Mouse (Mus musculus) kidney, embryonic 15.5 days (tissue): ENCODE data around the gene Nwd2. TPM values are rescaled to one million over a fixed set of nuclear protein-coding genes. Genes with fewer than 3 reads are reported as not detected.

Experiments
- ATAC-seq: fragments of 200-750 bp; cut with Nextera tagmentation; replicated peaks from 2 replicates; pipeline ENCODE4 v1.8.0; 2017; ENCODE audit warnings: moderate TSS enrichment; ENCODE audit not compliant: low FRiP score
- H3K27ac ChIP-seq: fragments of 300-500 bp; sonication (generic); 2 replicates; pipeline ENCODE4 v1.5.1; 2015; ENCODE audit warnings: mild to moderate bottlenecking, inconsistent platforms
- H3K27me3 ChIP-seq: fragments of 300-500 bp; sonication (generic); 2 replicates; pipeline ENCODE4 v1.6.1; 2015; ENCODE audit warnings: inconsistent platforms
- H3K36me3 ChIP-seq: fragments of 300-500 bp; sonication (generic); 2 replicates; pipeline ENCODE4 v1.6.1; 2015; ENCODE audit warnings: inconsistent platforms
- H3K4me1 ChIP-seq: fragments of 300-500 bp; sonication (generic); 2 replicates; pipeline ENCODE4 v1.6.1; 2015; ENCODE audit warnings: inconsistent platforms
- H3K4me2 ChIP-seq: fragments of 300-500 bp; sonication (generic); 2 replicates; pipeline ENCODE4 v1.6.1; 2015; ENCODE audit warnings: moderate library complexity, mild to moderate bottlenecking, inconsistent platforms
- H3K4me3 ChIP-seq: fragments of 300-500 bp; sonication (generic); replicated peaks from 2 replicates; pipeline ENCODE4 v1.5.1; 2015; ENCODE audit warnings: mild to moderate bottlenecking, inconsistent platforms
- H3K9ac ChIP-seq: fragments of 300-500 bp; sonication (generic); 2 replicates; pipeline ENCODE4 v1.6.1; 2015; ENCODE audit warnings: mild to moderate bottlenecking, inconsistent platforms
- H3K9me3 ChIP-seq: fragments of 300-500 bp; sonication (generic); replicated peaks from 2 replicates; pipeline ENCODE4 v1.6.1; 2016; ENCODE audit warnings: inconsistent platforms
- WGBS: fragments of 180-500 bp; shearing (Covaris S2); methylation state at CpG from one replicate; pipeline ENCODE4 v1.1.7; 2015; ENCODE audit warnings: mixed read lengths; 5-methylcytosine and 5-hydroxymethylcytosine counted together
- polyA plus RNA-seq: library from polyadenylated mRNA; unstranded; fragments of >200 nt; fragmentation: Nextera tagmentation; extraction: Ambion mirVana; gene quantifications from 2 replicates; pipeline ENCODE4 v1.2.1, GENCODE M21; 2015

The Nwd2 gene
- polyA plus RNA-seq, 1 experiment from 2014 or later: 0.23 TPM

- H3K4me2 ChIP-seq: no peak overlapping the region
- WGBS: 45% methylated on average over 6 of the region's 6 CpGs
- ATAC-seq: no peak
- H3K36me3 ChIP-seq: no peaks in the 10 kb centered on the region
- no peak overlapping the region for H3K4me3 ChIP-seq
- H3K27me3 ChIP-seq: no peaks in the 10 kb centered on the region
- H3K4me1 ChIP-seq: no peaks in the 10 kb centered on the region
- H3K9me3 ChIP-seq: no peaks in the 10 kb centered on the region
- H3K27ac ChIP-seq: no peak overlapping the region
- H3K9ac ChIP-seq: no peak overlapping the region
Measured at GRCm38 (mm10) chr5:63766715-63767114, 117.8 kb downstream of the Nwd2 start.

GRCm38 (mm10) chr5:63767464-63767863, 118.6 kb downstream of the Nwd2 start:
- no peak for ATAC-seq
- Histone ChIP-seq H3K9me3 (no peaks in the 10 kb centered on the region), H3K27ac (no peak overlapping the region), H3K4me2 (no peak overlapping the region), H3K4me3 (no peak overlapping the region), H3K27me3 (no peaks in the 10 kb centered on the region), H3K9ac (no peak overlapping the region), H3K36me3 (no peaks in the 10 kb centered on the region), H3K4me1 (no peaks in the 10 kb centered on the region)
- 73% methylated on average over 8 of the region's 8 CpGs for WGBS

- Histone ChIP-seq H3K9me3 (no peaks in the 10 kb centered on the region), H3K4me2 (no peak overlapping the region), H3K36me3 (no peaks in the 10 kb centered on the region), H3K9ac (no peak overlapping the region), H3K4me1 (no peaks in the 10 kb centered on the region), H3K4me3 (no peak overlapping the region), H3K27me3 (no peaks in the 10 kb centered on the region), H3K27ac (no peak overlapping the region)
- WGBS: 68% methylated on average over 4 of the region's 4 CpGs
- ATAC-seq: no peak
Measured at GRCm38 (mm10) chr5:63768220-63768619, 119.3 kb downstream of the Nwd2 start.

- H3K9ac ChIP-seq: no peak overlapping the region
- no peaks in the 10 kb centered on the region for H3K4me1 ChIP-seq
- H3K4me3 ChIP-seq: no peak overlapping the region
- WGBS: 84% methylated on average over 2 of the region's 2 CpGs
- no peak overlapping the region for H3K27ac ChIP-seq
- ATAC-seq: no peak
- no peaks in the 10 kb centered on the region for H3K36me3 ChIP-seq
- no peaks in the 10 kb centered on the region for H3K27me3 ChIP-seq
- H3K9me3 ChIP-seq: no peaks in the 10 kb centered on the region
- H3K4me2 ChIP-seq: no peak overlapping the region
Measured at GRCm38 (mm10) chr5:63772971-63773370, 124.1 kb downstream of the Nwd2 start.

- Histone ChIP-seq H3K27ac (no peak overlapping the region), H3K9ac (no peak overlapping the region), H3K4me3 (no peak overlapping the region), H3K9me3 (no peaks in the 10 kb centered on the region), H3K27me3 (no peaks in the 10 kb centered on the region), H3K4me1 (no peaks in the 10 kb centered on the region), H3K36me3 (no peaks in the 10 kb centered on the region), H3K4me2 (no peak overlapping the region)
- 48% methylated on average over 1 of the region's 1 CpGs for WGBS
- no peak for ATAC-seq
Measured at GRCm38 (mm10) chr5:63773603-63774002, 124.7 kb downstream of the Nwd2 start.

- Histone ChIP-seq H3K9me3 (no peaks in the 10 kb centered on the region), H3K4me2 (no peak overlapping the region), H3K27me3 (no peaks in the 10 kb centered on the region), H3K36me3 (no peaks in the 10 kb centered on the region), H3K27ac (no peak overlapping the region), H3K4me1 (no peaks in the 10 kb centered on the region), H3K4me3 (no peak overlapping the region), H3K9ac (no peak overlapping the region)
- ATAC-seq: no peak
- whole genome bisulfite sequencing: 88% methylated on average over 10 of the region's 10 CpGs
Measured at GRCm38 (mm10) chr5:63788156-63788826, 139.4 kb downstream of the Nwd2 start.

- Histone ChIP-seq H3K27me3 (no peaks in the 10 kb centered on the region), H3K9ac (peak within 1 kb of the TSS; percentile 55), H3K36me3 (no peaks in the 10 kb centered on the region), H3K4me3 (peak within 1 kb of the TSS; percentile 58), H3K27ac (peak within 1 kb of the TSS; percentile 76), H3K4me2 (peak within 1 kb of the TSS; percentile 94), H3K4me1 (0 out of 2 replicates have a peak, but pooled peaks cover 6% of the 10 kb centered on the region), H3K9me3 (no peaks in the 10 kb centered on the region)
- peak; percentile 92 for ATAC-seq
- 3% methylated on average over 42 of the region's 42 CpGs for WGBS
Measured at GRCm38 (mm10) chr5:63811819-63812508, 163.1 kb downstream of the Nwd2 start, which contains the start of gene 0610040J01Rik. 0610040J01Rik (plus strand) TSS chr5:63812363.

GRCm38 (mm10) chr5:63812509-63812865, 163.6 kb downstream of the Nwd2 start:
- peak overlapping the region; percentile 76 for H3K27ac ChIP-seq
- WGBS: under 1% methylated on average over 21 of the region's 26 CpGs
- H3K4me3 ChIP-seq: peak overlapping the region; percentile 58

GRCm38 (mm10) chr5:63816643-63817042, 167.7 kb downstream of the Nwd2 start:
- H3K4me3 ChIP-seq: no peak overlapping the region
- peaks cover 32% of the 10 kb centered on the region for H3K4me1 ChIP-seq
- WGBS: 69% methylated on average over 7 of the region's 7 CpGs
- no peak overlapping the region for H3K9ac ChIP-seq
- H3K36me3 ChIP-seq: no peaks in the 10 kb centered on the region
- no peaks in the 10 kb centered on the region for H3K9me3 ChIP-seq
- no peak overlapping the region for H3K27ac ChIP-seq
- ATAC-seq: no peak
- no peaks in the 10 kb centered on the region for H3K27me3 ChIP-seq
- H3K4me2 ChIP-seq: no peak overlapping the region

More at GRCm38 (mm10) chr5:63812509-63812865, 163.6 kb downstream of the Nwd2 start:
- Histone ChIP-seq H3K36me3 (no peaks in the 10 kb centered on the region), H3K4me1 (peaks cover 9% of the 10 kb centered on the region), H3K9ac (peak overlapping the region; percentile 55), H3K9me3 (no peaks in the 10 kb centered on the region), H3K4me2 (peak overlapping the region; percentile 94), H3K27me3 (no peaks in the 10 kb centered on the region)
- ATAC-seq: no peak

GRCm38 (mm10) chr5:63817270-63817669, 168.4 kb downstream of the Nwd2 start:
- Histone ChIP-seq H3K4me3 (no peak overlapping the region), H3K27me3 (no peaks in the 10 kb centered on the region), H3K36me3 (no peaks in the 10 kb centered on the region), H3K9me3 (no peaks in the 10 kb centered on the region), H3K9ac (no peak overlapping the region), H3K4me2 (no peak overlapping the region), H3K27ac (no peak overlapping the region), H3K4me1 (peaks cover 36% of the 10 kb centered on the region)
- no peak for ATAC-seq
- WGBS: 67% methylated on average over 5 of the region's 5 CpGs

- no peaks in the 10 kb centered on the region for H3K9me3 ChIP-seq
- ATAC-seq: peak; percentile 79
- H3K4me3 ChIP-seq: no peak overlapping the region
- WGBS: 11% methylated on average over 4 of the region's 4 CpGs
- no peaks in the 10 kb centered on the region for H3K36me3 ChIP-seq
- H3K9ac ChIP-seq: no peak overlapping the region
- H3K4me1 ChIP-seq: peaks cover 42% of the 10 kb centered on the region
- no peak overlapping the region for H3K4me2 ChIP-seq
- peak overlapping the region; percentile 85 for H3K27ac ChIP-seq
- no peaks in the 10 kb centered on the region for H3K27me3 ChIP-seq
Measured at GRCm38 (mm10) chr5:63818975-63819374, 170.1 kb downstream of the Nwd2 start.

GRCm38 (mm10) chr5:63819519-63819918, 170.6 kb downstream of the Nwd2 start:
- no peak overlapping the region for H3K9ac ChIP-seq
- no peak overlapping the region for H3K4me2 ChIP-seq
- H3K27ac ChIP-seq: peak overlapping the region; percentile 75
- peak; percentile 75 for ATAC-seq
- H3K4me3 ChIP-seq: no peak overlapping the region
- H3K9me3 ChIP-seq: no peaks in the 10 kb centered on the region
- WGBS: 44% methylated on average over 6 of the region's 6 CpGs
- no peaks in the 10 kb centered on the region for H3K27me3 ChIP-seq
- peaks cover 47% of the 10 kb centered on the region for H3K4me1 ChIP-seq
- no peaks in the 10 kb centered on the region for H3K36me3 ChIP-seq
